Mouse (Mus musculus): ENCODE results near the gene Parp4.

- TF ChIP-seq CTCF (IDR thresholded peaks at IDR 0.05; ENCODE audit: control insufficient read depth, insufficient read depth, insufficient read length) (no peak), MYOD1 (IDR thresholded peaks at IDR 0.05; ENCODE audit: control insufficient read depth, insufficient read length, low read depth) (no peak), USF1 (IDR thresholded peaks at IDR 0.05; ENCODE audit: low read depth) (no peak)
These were observed 120.1 kb downstream of the Parp4 start for GRCm38 (mm10) chr14:56695495-56695894.
